Mouse (Mus musculus) layer of hippocampus, adult 2 months (tissue): ENCODE results near the gene Zranb3. TPM values are rescaled to one million over a fixed set of nuclear protein-coding genes. Genes with fewer than 3 reads are reported as not detected.
"Not testable (repeated sequence)": the region's sequence is repeated elsewhere in the genome, so short reads cannot be mapped to it uniquely, and the experiment has no call there.

Source experiments
- DNase-seq, 2 experiments: peaks; one replicate each; pipeline ENCODE4 v3.0.0; 2022; ENCODE audit warnings: low spot score in 2 of 2
- H3K27ac ChIP-seq: fragments of 200-600 bp; 2 replicates; pipeline ENCODE4 v1.8.1; 2022
- H3K4me3 ChIP-seq: fragments of 200-600 bp; 2 replicates; pipeline ENCODE4 v1.8.1; 2022; ENCODE audit warnings: mild to moderate bottlenecking
- CTCF ChIP-seq: fragments of 200-600 bp; conservative IDR thresholded peaks from 2 replicates; pipeline ENCODE4 v1.8.1; 2022; ENCODE audit warnings: antibody characterized with exemption, mild to moderate bottlenecking, moderate library complexity
- total RNA-seq, 2 experiments: library from RNA; stranded (reverse); gene quantifications; 2 replicates each; pipeline ENCODE4 v1.2.3; 2021

Gene Zranb3
- total RNA-seq, 2 experiments from 2014 or later, result 6.6 to 7.2 TPM

DNA sequence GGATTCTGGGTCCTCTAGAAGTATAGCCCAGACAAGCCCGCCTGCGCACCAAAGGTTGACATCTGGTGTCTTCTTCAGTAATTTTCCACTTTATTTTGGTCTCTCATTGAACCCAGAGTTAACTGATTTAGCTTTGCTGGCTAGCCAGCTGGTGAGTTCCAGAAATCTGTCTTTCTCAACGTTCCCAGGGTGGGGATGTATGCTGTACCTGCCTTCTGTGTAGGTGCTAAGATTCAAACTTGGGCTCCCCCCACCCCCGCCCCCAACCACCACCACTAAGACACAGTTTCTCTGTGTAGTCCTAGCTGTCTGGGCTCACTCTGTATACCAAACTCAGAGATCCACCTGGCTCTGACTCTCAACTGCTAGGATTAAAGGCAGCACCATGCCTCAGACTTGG, 128.8 kb downstream of the Zranb3 start:
- no peak for TF ChIP-seq CTCF
- H3K4me3 ChIP-seq, result no peak overlapping the region
- H3K27ac ChIP-seq, result peak overlapping the region; percentile 92
- DNase-seq, result no peak

DNA sequence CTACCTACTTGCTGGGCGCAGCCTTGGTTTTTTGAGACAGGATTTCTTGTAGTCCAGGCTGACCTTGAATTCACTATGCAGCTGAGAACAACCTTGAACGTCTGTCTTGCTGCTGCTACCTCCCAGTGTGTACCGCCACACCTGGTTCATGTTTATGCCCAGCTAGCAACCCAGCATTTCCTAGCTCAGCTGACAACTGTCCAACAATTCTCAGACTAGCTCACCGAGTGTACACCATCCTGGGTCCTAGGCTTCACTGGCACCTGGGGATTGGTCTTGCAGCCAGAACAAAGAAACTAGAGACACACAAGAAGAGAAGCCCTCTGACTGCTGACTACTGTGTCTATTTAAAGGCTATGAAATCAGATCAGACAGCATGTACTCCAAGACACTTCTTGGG, 132.0 kb downstream of the Zranb3 start:
- no peak for TF ChIP-seq CTCF
- no peak for DNase-seq
- H3K4me3 ChIP-seq, result no peak overlapping the region

DNA sequence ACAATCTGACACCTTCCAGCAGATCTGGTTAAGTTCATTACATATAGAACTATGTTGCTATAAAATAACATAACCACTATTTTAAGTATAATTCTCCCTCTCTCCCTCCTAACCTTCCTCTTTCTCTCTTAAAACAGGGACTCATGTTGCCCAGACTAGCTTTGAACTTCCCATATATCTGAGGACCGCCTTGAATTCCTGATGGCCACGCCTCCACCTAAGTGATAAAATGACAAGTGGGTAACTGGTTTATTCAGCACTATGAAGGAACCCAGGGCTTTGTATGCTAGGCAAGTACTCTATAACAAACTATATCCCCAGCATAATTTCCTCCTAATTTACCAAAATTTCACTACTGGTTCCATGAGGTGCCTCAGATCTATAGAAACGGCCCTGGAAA, 139.5 kb downstream of the Zranb3 start:
- TF ChIP-seq CTCF, result no peak
- no peak overlapping the region for H3K27ac ChIP-seq
- H3K4me3 ChIP-seq, result no peak overlapping the region
- no peak for DNase-seq

More for the DNA sequence above, 132.0 kb downstream of the Zranb3 start:
- no peak overlapping the region for H3K27ac ChIP-seq

DNA sequence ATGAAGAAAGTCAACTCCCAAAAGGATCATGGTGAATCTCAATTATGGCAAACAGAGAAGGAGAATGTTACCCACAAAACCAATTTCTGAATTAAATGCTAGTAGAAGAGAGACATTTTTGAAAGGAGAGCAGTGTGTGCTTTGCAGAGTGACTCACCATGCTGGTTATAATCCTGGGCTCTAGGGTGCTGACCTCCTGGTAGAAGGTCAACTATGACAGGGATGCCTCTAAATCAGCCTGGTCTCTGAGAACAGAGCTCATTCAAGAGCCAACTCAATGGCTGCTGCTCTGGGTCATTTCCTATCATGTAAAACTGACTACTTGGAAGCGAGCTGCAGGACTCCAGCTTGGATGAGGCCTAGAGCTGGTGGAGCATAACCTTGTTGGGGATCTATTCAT, 141.7 kb downstream of the Zranb3 start:
- H3K4me3 ChIP-seq, result no peak overlapping the region
- DNase-seq, result no peak
- H3K27ac ChIP-seq, result no peak overlapping the region
- no peak for TF ChIP-seq CTCF

DNA sequence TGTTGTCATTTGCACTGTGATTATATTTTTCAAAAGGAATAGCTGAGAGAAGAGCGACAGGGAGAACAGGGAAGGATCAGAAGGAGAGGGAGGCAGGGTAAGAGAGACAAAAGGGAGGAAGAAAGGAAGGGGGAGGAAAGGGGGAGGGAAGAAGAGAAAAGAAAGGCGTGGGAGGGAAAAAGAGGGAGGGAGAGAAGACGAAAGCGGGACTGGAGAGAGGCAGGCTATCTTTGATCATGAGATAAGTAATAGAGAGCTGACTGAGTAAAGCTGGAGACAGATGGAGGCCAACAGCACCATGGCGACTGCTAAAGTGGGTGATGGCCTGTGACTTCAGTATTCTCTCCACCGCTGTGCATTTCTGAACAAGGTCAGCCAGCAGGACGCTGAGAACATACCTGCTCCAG, 143.5 kb downstream of the Zranb3 start:
- H3K27ac ChIP-seq, result peak overlapping the region; percentile 77
- H3K4me3 ChIP-seq, result no peak overlapping the region
- no peak for TF ChIP-seq CTCF
- DNase-seq, result no peak

DNA sequence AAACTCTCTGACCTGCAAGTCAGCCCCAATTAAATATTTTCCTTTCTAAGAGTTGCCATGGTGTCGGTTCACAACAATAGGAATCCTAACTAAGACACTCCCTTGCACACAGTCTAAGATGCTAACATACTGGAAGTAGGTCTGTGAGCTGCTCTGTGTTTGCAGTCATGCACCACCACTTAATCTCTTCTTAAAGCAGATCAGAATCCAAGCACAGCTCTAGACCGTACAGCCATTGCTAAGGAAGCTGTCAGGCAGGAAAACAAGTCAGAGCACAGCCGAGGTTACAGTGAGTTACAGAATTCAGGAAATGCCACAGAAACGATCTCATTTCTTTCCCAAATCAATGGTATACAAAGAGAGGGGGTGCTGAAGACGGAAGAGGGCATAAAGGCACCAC, 144.0 kb downstream of the Zranb3 start:
- TF ChIP-seq CTCF, result no peak

DNA sequence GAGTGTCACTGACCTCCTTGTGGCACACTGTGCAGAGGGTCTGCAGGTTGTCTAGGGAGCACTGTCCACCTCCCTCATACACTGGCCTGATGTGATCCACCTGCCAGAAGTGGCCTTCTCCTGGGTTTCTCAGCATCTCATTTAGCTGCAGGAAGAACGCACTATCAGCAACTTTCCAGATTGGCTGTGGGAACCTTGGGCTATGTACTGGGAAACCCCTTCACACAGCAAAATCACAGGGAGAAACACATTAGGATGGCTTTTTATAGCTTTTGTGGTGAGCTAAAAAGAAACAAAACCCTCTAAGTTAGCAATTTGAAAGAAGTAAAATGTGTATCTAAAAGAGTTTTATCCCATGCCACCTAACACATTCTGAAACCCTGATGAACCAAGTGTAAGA, 146.3 kb downstream of the Zranb3 start:
- Histone ChIP-seq H3K27ac (no peak overlapping the region), H3K4me3 (no peak overlapping the region)
- DNase-seq, result no peak
- TF ChIP-seq CTCF, result no peak

More for the DNA sequence above, 144.0 kb downstream of the Zranb3 start:
- DNase-seq, result no peak
- H3K27ac ChIP-seq, result peak overlapping the region; percentile 77
- no peak overlapping the region for H3K4me3 ChIP-seq

DNA sequence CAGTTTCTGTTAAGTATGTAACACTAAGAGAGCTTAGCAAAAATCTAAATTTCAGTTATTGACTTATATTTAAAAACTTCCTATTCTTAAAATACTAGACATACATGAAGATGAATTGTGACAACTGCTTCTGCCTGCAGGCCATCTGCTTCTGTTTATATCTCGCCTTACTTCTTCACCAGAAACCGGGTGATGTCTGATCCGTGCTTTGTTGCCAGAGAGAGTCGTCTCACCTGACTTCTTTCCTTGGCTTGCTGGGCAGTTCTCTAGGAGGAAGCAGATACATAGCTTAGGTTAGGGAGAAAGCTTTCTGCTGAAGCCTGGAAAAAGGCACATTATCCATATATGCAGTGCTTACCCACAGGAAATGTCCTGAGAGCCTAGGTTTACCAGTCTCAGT, 148.0 kb downstream of the Zranb3 start:
- no peak for TF ChIP-seq CTCF
- peak in 1 of 2 experiments; percentile 42 for DNase-seq
- H3K4me3 ChIP-seq, result no peak overlapping the region
- 0 out of 2 replicates have a peak overlapping the region, but pooled peaks have one; percentile 54 for H3K27ac ChIP-seq

DNA sequence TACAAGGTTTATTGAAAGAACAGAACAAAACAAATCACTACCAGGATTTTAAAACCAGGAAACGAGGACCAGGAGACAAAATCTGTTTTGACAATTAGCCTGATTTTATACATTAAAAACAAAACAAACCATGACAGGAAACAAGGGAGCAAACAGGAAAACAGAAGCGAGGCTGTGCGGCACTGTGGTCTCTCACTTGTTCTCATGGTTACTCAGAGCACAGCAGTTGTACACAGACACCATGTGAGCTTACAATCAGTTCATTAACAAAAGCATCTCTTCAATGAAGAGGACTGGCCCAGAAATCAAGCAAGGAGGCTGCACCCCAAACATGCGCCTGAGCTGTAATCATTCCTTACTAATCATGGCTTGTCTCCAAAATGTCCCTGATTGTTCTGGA, 148.6 kb downstream of the Zranb3 start:
- not testable (repeated sequence) for H3K4me3 ChIP-seq, DNase-seq, H3K27ac ChIP-seq

DNA sequence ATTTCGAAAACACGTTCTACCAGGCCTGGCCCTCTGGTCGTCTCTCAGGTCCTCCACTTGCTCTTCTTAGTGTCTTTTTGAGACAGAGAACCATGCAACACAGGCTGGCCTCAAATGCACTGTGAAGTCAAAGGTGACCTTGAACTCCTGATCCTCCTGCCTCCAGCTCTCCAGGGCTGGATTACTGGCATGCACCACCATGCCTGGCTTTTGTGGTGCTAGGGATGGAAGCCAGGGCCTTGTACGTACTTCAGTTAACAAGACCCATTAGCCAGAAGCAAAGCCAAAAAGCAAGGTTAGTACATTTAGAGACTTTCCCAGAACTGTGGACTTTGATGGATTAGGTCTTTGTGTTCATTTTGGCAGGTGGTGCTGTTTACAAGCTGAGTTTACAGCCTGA, 150.6 kb downstream of the Zranb3 start:
- no peak for TF ChIP-seq CTCF
- H3K27ac ChIP-seq, result no peak overlapping the region
- no peak for DNase-seq
- no peak overlapping the region for H3K4me3 ChIP-seq

DNA sequence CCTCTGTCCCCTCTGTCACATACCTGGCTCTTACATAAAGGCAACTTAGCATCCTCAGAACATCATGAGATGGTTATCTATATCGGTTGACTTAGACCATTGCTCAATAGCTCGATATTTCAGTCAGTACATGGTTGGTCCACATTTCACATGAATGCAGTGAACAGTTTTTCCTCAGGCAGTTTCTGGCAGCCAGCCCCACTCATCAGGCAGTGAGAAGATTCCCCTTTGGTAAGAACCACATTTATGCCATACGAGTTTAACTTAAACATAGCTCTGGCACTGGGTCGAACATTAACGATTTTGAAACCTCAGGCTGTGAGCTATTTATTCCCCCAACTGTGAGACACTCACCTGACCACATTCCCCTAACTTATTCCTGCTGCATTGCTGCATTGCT, 154.1 kb downstream of the Zranb3 start:
- no peak for TF ChIP-seq CTCF
- Histone ChIP-seq H3K27ac (no peak overlapping the region), H3K4me3 (no peak overlapping the region)
- DNase-seq, result no peak

DNA sequence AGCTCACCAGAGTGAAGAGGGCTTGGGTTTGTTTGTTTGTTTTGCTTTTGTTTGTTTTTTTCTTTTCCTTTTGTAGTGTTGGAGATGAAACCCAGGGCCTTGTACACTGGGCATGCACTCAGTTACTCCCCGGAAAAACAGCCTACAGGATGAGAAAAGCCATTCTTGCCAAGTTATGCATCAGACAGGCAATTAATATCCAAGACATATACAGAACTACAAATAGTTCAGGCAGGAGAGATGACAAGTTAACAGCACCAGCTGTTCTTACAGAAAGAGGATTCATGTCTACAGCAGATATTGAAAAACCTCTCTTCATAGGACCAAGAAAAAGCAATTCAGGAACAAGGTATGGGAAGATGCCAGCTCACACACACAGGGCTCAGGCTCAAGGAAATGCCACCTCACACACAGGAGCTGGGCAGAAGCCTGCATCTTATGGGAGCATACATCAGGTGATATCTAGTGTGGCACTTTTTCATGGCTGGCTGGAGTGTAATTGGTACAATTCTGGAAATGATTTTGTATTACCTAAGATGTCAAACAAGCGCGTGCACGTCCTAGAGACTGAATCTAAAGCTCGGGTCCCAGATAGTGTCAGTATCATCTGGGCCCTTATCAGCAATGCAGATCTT, 156.1 kb downstream of the Zranb3 start:
- Histone ChIP-seq H3K27ac (peak overlapping the region; percentile 59), H3K4me3 (no peak overlapping the region)
- DNase-seq, result no peak
- no peak for TF ChIP-seq CTCF

DNA sequence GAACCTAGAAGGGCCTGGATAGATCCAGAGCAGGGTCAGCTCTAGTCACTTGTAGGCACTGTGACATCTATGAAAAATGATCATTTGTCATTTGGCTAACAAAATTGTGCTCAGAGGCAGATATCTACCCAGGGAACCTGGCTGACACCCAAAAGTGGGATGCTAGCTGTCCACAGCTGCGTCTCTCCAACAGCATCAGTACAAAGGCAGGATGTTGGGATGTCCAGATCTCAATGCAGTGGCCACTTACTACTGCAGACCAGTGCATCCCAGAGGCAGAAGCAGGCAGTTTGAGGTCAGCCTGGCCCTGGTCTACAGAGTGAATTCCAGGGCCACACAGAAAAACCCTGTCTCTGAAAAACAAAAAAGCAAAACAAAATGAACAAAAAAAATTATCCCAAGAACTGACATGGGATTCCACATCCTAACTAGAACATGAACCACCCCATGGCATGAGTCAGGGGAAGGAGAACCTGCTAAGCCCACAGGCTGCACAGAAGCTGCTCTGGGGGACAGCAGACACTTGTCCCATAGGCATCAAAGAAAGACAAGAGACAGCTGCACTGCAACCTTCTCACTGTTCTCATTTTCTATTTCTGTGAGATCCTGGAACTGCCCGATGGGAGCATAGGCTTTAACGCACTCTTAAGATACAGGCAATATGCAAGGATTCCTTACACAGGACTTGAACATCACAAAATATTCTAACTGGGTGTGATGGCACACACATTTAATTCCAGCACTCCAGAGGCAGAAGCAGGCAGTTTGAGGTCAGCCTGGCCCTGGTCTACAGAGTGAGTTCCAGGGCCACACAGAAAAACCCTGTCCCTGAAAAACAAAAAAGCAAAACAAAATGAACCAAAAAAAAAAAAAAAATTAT, 156.9 kb downstream of the Zranb3 start:
- no peak for DNase-seq
- Histone ChIP-seq H3K4me3 (no peak overlapping the region), H3K27ac (peak overlapping the region; percentile 59)
- no peak for TF ChIP-seq CTCF

DNA sequence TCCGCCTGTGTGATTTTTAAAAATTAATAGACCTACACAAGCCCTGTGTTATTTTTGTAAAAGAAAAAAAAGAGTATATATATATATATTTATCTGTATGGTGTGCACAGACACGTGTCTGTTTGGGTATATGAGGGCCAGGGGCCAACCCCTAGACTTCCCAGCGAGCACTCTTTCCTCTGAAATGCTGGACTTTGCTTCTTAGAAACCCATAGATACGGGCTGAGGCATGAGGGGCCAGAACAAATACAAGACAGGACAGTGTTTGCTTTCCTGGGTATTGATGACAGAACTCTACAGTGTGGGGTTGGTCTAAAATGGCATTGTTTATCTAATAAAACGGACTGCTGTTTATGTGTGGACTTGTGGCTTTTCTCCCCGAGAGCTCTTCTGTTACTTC, 159.3 kb downstream of the Zranb3 start:
- Histone ChIP-seq H3K4me3 (no peak overlapping the region), H3K27ac (no peak overlapping the region)
- no peak for DNase-seq
- TF ChIP-seq CTCF, result no peak
